Mouse (Mus musculus): ENCODE measurements around the gene Plpp3.

Gene Plpp3

GRCm38 (mm10) chr4:105156955-105157275 is 232 bp upstream of the Plpp3 start:
- in situ Hi-C loops (cut with MseI, MboI), result loop anchor here (5.0 to 25.0 kb wide), 3 partner anchors 158 to 780 kb away; no protein-coding TSS in a partner anchor

GRCm38 (mm10) chr4:105158169-105158555 is 1.0 kb downstream of the Plpp3 start:
- in situ Hi-C loops (cut with MseI, MboI), result loop anchor here (5.0 to 25.0 kb wide), 3 partner anchors 157 to 779 kb away; no protein-coding TSS in a partner anchor

GRCm38 (mm10) chr4:105158651-105159530 is 1.7 kb downstream of the Plpp3 start:
- in situ Hi-C loops (cut with MseI, MboI), result loop anchor here (5.0 to 25.0 kb wide), 3 partner anchors 156 to 778 kb away; no protein-coding TSS in a partner anchor

GRCm38 (mm10) chr4:105159531-105159870 is 2.4 kb downstream of the Plpp3 start:
- in situ Hi-C loops (cut with MseI, MboI), result loop anchor here (5.0 to 25.0 kb wide), 3 partner anchors 155 to 778 kb away; no protein-coding TSS in a partner anchor

GRCm38 (mm10) chr4:105160470-105160869 is 3.3 kb downstream of the Plpp3 start:
- in situ Hi-C loops (cut with MseI, MboI), result loop anchor here in 1 of 2 experiments (25.0 kb wide), 1 partner anchor 777 kb away; no protein-coding TSS in a partner anchor

GRCm38 (mm10) chr4:105162014-105162413 is 4.9 kb downstream of the Plpp3 start:
- in situ Hi-C loops (cut with MseI, MboI), result loop anchor here in 1 of 2 experiments (25.0 kb wide), 1 partner anchor 775 kb away; no protein-coding TSS in a partner anchor

- in situ Hi-C loops (cut with MseI, MboI), result loop anchor here in 1 of 2 experiments (25.0 kb wide), 1 partner anchor 775 kb away; no protein-coding TSS in a partner anchor
Measured at GRCm38 (mm10) chr4:105162676-105163075, 5.5 kb downstream of the Plpp3 start.

GRCm38 (mm10) chr4:105163981-105164411 is 6.8 kb downstream of the Plpp3 start:
- in situ Hi-C loops (cut with MseI, MboI), result loop anchor here in 1 of 2 experiments (25.0 kb wide), 1 partner anchor 773 kb away; no protein-coding TSS in a partner anchor

GRCm38 (mm10) chr4:105164952-105165351 is 7.8 kb downstream of the Plpp3 start:
- in situ Hi-C loops (cut with MseI, MboI), result loop anchor here in 1 of 2 experiments (25.0 kb wide), 1 partner anchor 772 kb away; no protein-coding TSS in a partner anchor

- in situ Hi-C loops (cut with MseI, MboI), result loop anchor here in 1 of 2 experiments (25.0 kb wide), 1 partner anchor 768 kb away; no protein-coding TSS in a partner anchor
Measured at GRCm38 (mm10) chr4:105169093-105169571, 12.0 kb downstream of the Plpp3 start.

GRCm38 (mm10) chr4:105169826-105170810 is 13.0 kb downstream of the Plpp3 start:
- in situ Hi-C loops (cut with MseI, MboI), result loop anchor here in 1 of 2 experiments (25.0 kb wide), 1 partner anchor 767 kb away; no protein-coding TSS in a partner anchor

GRCm38 (mm10) chr4:105170811-105171401 is 13.8 kb downstream of the Plpp3 start:
- in situ Hi-C loops (cut with MseI, MboI), result loop anchor here in 1 of 2 experiments (25.0 kb wide), 1 partner anchor 766 kb away; no protein-coding TSS in a partner anchor

- in situ Hi-C loops (cut with MseI, MboI), result loop anchor here in 1 of 2 experiments (25.0 kb wide), 1 partner anchor 766 kb away; no protein-coding TSS in a partner anchor
Measured at GRCm38 (mm10) chr4:105171432-105171831, 14.3 kb downstream of the Plpp3 start.

- in situ Hi-C loops (cut with MseI, MboI), result loop anchor here in 1 of 2 experiments (25.0 kb wide), 1 partner anchor 763 kb away; no protein-coding TSS in a partner anchor
Measured at GRCm38 (mm10) chr4:105174778-105175177, 17.6 kb downstream of the Plpp3 start.

GRCm38 (mm10) chr4:105175255-105176035 is 18.3 kb downstream of the Plpp3 start:
- in situ Hi-C loops (cut with MseI, MboI), result no loop called here

- in situ Hi-C loops (cut with MseI, MboI), result no loop called here
Measured at GRCm38 (mm10) chr4:105181014-105181658, 24.0 kb downstream of the Plpp3 start.

- in situ Hi-C loops (cut with MseI, MboI), result no loop called here
Measured at GRCm38 (mm10) chr4:105181659-105182167, 24.6 kb downstream of the Plpp3 start.

GRCm38 (mm10) chr4:105182249-105182648 is 25.1 kb downstream of the Plpp3 start:
- in situ Hi-C loops (cut with MseI, MboI), result no loop called here

- in situ Hi-C loops (cut with MseI, MboI), result no loop called here
Measured at GRCm38 (mm10) chr4:105184490-105184889, 27.3 kb downstream of the Plpp3 start.
